Mouse (Mus musculus) embryo, embryonic 11 days (tissue): ENCODE measurements around the gene Enox1.
A peak's percentile ranks its signal among the peaks of the same experiment; 100 is the strongest.
"Not testable (repeated sequence)": the region's sequence is repeated elsewhere in the genome, so short reads cannot be mapped to it uniquely, and the experiment has no call there.

Experiments used
- DNase-seq: peaks from one replicate; pipeline ENCODE4 v3.0.0-alpha.2; 2015

Enox1 gene

GRCm38 (mm10) chr14:77156222-77156910 is at the start of gene Enox1:
TSS of gene Enox1 (plus strand) at chr14:77156763.
- peak; percentile 95 for DNase-seq

GRCm38 (mm10) chr14:77110622-77111021 is 45.9 kb upstream of the Enox1 start:
- not testable (repeated sequence) for DNase-seq

- no peak for DNase-seq
Observed at GRCm38 (mm10) chr14:77130612-77131011, 26.0 kb upstream of the Enox1 start.

- DNase-seq: no peak
Observed at GRCm38 (mm10) chr14:77136936-77137335, 19.6 kb upstream of the Enox1 start.

- DNase-seq: peak; percentile 94
Observed at GRCm38 (mm10) chr14:77141324-77142282, 15.0 kb upstream of the Enox1 start.

- DNase-seq: no peak
Observed at GRCm38 (mm10) chr14:77145103-77145502, 11.5 kb upstream of the Enox1 start.

GRCm38 (mm10) chr14:77147635-77148034 is 8.9 kb upstream of the Enox1 start:
- DNase-seq: no peak

GRCm38 (mm10) chr14:77150556-77150955 is 6.0 kb upstream of the Enox1 start:
- DNase-seq: no peak

GRCm38 (mm10) chr14:77151431-77151830 is 5.1 kb upstream of the Enox1 start:
- no peak for DNase-seq

- peak; percentile 51 for DNase-seq
Observed at GRCm38 (mm10) chr14:77156911-77157504, 445 bp downstream of the Enox1 start.

GRCm38 (mm10) chr14:77157505-77157911 is 945 bp downstream of the Enox1 start:
- peak; percentile 83 for DNase-seq

GRCm38 (mm10) chr14:77159397-77159796 is 2.8 kb downstream of the Enox1 start:
- DNase-seq: no peak

GRCm38 (mm10) chr14:77162496-77162895 is 5.9 kb downstream of the Enox1 start:
- DNase-seq: no peak

GRCm38 (mm10) chr14:77164396-77164795 is 7.8 kb downstream of the Enox1 start:
- DNase-seq: no peak

- no peak for DNase-seq
Observed at GRCm38 (mm10) chr14:77168161-77168560, 11.6 kb downstream of the Enox1 start.

GRCm38 (mm10) chr14:77174491-77174890 is 17.9 kb downstream of the Enox1 start:
- no peak for DNase-seq

- DNase-seq: no peak
Observed at GRCm38 (mm10) chr14:77174931-77175330, 18.4 kb downstream of the Enox1 start.

GRCm38 (mm10) chr14:77180241-77180640 is 23.7 kb downstream of the Enox1 start:
- no peak for DNase-seq

- no peak for DNase-seq
Observed at GRCm38 (mm10) chr14:77180753-77181374, 24.3 kb downstream of the Enox1 start.

- DNase-seq: no peak
Observed at GRCm38 (mm10) chr14:77183491-77183890, 26.9 kb downstream of the Enox1 start.

GRCm38 (mm10) chr14:77190158-77190557 is 33.6 kb downstream of the Enox1 start:
- DNase-seq: no peak

GRCm38 (mm10) chr14:77195314-77196020 is 38.9 kb downstream of the Enox1 start:
- DNase-seq: peak; percentile 75
